Mouse (Mus musculus) heart, embryonic 13.5 days (tissue): Measurements from ENCODE around the gene Flad1. TPM values are rescaled to one million over a fixed set of nuclear protein-coding genes. Genes with fewer than 3 reads are reported as not detected.

Experiments
- ATAC-seq: fragments of 200-750 bp; cut with Nextera tagmentation; 2 replicates; pipeline ENCODE4 v1.8.0; 2017; ENCODE audit warnings: moderate TSS enrichment; ENCODE audit not compliant: insufficient number of reproducible peaks, low FRiP score, low TSS enrichment; ENCODE audit errors: extremely low read depth
- H3K27ac ChIP-seq: fragments of 300-500 bp; sonication (generic); replicated peaks from 2 replicates; pipeline ENCODE4 v1.5.1; 2015; ENCODE audit warnings: moderate library complexity, mild to moderate bottlenecking, inconsistent platforms
- H3K27me3 ChIP-seq: fragments of 300-500 bp; sonication (generic); replicated peaks from 2 replicates; pipeline ENCODE4 v1.6.1; 2015; ENCODE audit warnings: mild to moderate bottlenecking, inconsistent platforms
- H3K36me3 ChIP-seq: fragments of 300-500 bp; sonication (generic); 2 replicates; pipeline ENCODE4 v1.6.1; 2015; ENCODE audit warnings: mild to moderate bottlenecking, inconsistent platforms
- H3K4me1 ChIP-seq: fragments of 300-500 bp; sonication (generic); 2 replicates; pipeline ENCODE4 v1.6.1; 2015; ENCODE audit warnings: inconsistent platforms
- H3K4me2 ChIP-seq: fragments of 300-500 bp; sonication (generic); 2 replicates; pipeline ENCODE4 v1.6.1; 2015; ENCODE audit warnings: inconsistent platforms, mild to moderate bottlenecking, moderate library complexity
- H3K4me3 ChIP-seq: fragments of 300-500 bp; sonication (generic); 2 replicates; pipeline ENCODE4 v1.5.1; 2015; ENCODE audit warnings: moderate library complexity, mild to moderate bottlenecking, inconsistent platforms
- H3K9ac ChIP-seq: fragments of 300-500 bp; sonication (generic); 2 replicates; pipeline ENCODE4 v1.6.1; 2015; ENCODE audit warnings: inconsistent platforms, mild to moderate bottlenecking, moderate library complexity
- H3K9me3 ChIP-seq: fragments of 300-500 bp; sonication (generic); 2 replicates; pipeline ENCODE4 v1.6.1; 2016; ENCODE audit warnings: inconsistent platforms
- WGBS: fragments of 180-500 bp; shearing (Covaris S2); methylation state at CpG from one replicate; pipeline ENCODE4 v1.1.7; 2015; ENCODE audit warnings: mixed read lengths; 5-methylcytosine and 5-hydroxymethylcytosine counted together
- polyA plus RNA-seq: library from polyadenylated mRNA; unstranded; fragments of >200 nt; fragmentation: Nextera tagmentation; extraction: Ambion mirVana; gene quantifications from 2 replicates; pipeline ENCODE4 v1.2.1, GENCODE M21; 2015

The Flad1 gene
- polyA plus RNA-seq, 1 experiment from 2014 or later, result 30.3 TPM

DNA sequence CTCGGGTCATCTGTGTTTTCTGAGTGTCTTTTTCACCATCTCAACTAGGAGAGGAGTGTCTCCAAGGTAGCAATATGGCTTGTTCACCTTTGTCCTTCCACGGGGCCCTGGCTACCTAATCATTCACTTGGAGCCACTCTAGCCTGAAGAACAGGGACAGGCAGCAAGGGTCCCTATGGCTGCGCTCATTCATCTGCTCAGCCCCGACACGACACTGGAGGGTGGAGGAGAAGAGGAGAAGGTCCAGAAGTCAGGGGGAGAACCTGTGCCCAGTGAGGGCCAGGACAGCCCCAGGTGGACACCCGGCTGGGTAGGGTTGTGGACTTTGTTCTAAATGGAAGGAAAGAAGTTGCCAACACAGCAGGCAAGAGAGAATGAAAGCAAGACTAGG, 56.2 kb downstream of the Flad1 start:
- peaks cover 5% of the 10 kb centered on the region for H3K4me1 ChIP-seq
- no peak for ATAC-seq
- H3K4me2 ChIP-seq, result no peak overlapping the region
- no peaks in the 10 kb centered on the region for H3K9me3 ChIP-seq
- no peak overlapping the region for H3K4me3 ChIP-seq
- H3K36me3 ChIP-seq, result no peaks in the 10 kb centered on the region
- no peak overlapping the region for H3K27ac ChIP-seq
- 70% methylated on average over 6 of the region's 6 CpGs for WGBS
- H3K27me3 ChIP-seq, result peaks cover 78% of the 10 kb centered on the region
- 0 out of 2 replicates have a peak overlapping the region, but pooled peaks have one; percentile 25 for H3K9ac ChIP-seq

DNA sequence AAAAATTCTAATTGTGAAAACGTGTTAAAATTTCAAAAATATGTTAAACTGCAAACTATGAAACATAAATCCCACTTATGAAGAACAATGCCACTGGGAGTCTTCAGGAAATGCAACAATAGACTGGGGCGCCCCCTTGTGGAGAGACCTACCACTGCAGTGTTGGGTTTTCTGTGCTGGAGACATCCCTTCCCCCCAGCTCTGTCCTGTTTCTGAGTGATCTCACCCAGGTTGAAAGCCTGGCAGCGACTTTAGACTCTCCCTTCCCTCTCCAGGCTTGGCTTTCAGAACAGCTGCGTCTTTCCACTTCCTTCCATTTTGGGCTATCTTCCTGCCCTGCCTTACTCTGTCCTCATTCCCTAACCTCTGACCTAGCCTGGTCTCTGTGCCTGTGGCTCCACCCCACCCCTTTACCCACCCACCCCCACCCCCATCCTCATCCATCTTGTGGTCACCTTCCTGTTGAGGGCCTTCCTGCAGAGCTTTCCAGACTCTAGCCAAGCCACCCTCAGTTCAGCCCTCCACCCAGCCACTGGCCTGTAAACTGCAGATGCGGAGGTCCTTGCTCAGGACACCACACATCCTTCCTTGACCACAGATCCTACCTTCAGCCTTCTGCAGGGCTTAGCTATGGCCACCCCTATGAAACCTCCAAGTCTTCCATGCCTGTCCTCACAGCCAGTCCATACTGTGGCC, 56.7 kb downstream of the Flad1 start:
- 15% methylated on average over 5 of the region's 5 CpGs for WGBS

DNA sequence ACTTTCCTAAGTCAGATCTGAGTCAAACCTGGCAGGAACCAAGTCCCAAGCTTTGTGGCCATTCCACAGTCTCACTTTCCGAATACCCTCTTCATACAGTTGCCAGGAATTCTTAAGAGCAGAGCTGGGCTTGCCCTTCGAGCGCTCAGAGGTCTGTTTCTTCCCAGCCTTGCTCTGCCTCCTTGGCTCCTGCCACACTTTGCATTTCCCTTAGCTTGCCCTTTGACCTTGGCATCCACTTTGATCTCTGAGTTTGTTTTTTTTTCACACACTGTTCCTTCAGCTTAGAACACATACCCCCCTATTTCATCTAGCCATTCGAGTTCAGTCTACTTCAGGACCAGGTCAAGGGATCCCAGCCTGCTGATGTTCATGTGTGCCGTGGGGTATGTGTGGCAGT, 60.4 kb downstream of the Flad1 start:
- Histone ChIP-seq H3K27me3 (peaks cover 72% of the 10 kb centered on the region), H3K9me3 (no peaks in the 10 kb centered on the region), H3K9ac (no peak overlapping the region), H3K4me1 (peaks cover 28% of the 10 kb centered on the region), H3K27ac (no peak overlapping the region), H3K36me3 (peaks cover 5% of the 10 kb centered on the region; the same call in 1 of the 2 replicates), H3K4me3 (no peak overlapping the region), H3K4me2 (no peak overlapping the region)
- WGBS, result 57% methylated on average over 5 of the region's 5 CpGs
- ATAC-seq, result no peak

More for the DNA sequence above, 56.7 kb downstream of the Flad1 start:
- Histone ChIP-seq H3K9me3 (no peaks in the 10 kb centered on the region), H3K4me3 (no peak overlapping the region), H3K4me2 (no peak overlapping the region), H3K9ac (0 out of 2 replicates have a peak overlapping the region, but pooled peaks have one; percentile 25), H3K4me1 (peaks cover 10% of the 10 kb centered on the region), H3K27ac (no peak overlapping the region), H3K27me3 (peaks cover 75% of the 10 kb centered on the region), H3K36me3 (no peaks in the 10 kb centered on the region)
- ATAC-seq, result no peak

Other genes starting within 250 kb of the Flad1 start
- gene Clk2, start 247.1 kb downstream of the Flad1 start, polyA plus RNA-seq, result 16.9 and 17.4 TPM in 2 replicates
- gene Scamp3, start 234.4 kb downstream of the Flad1 start, polyA plus RNA-seq, result 83.4 and 88.1 TPM in 2 replicates
- gene Fam189b, start 228.7 kb downstream of the Flad1 start, polyA plus RNA-seq, result 12.8 and 13.5 TPM in 2 replicates
- 32.7 and 34.8 TPM in 2 replicates for gene Gba, start 208.9 kb downstream of the Flad1 start, polyA plus RNA-seq
- gene Thbs3, start 196.7 kb downstream of the Flad1 start, polyA plus RNA-seq, result 15.6 and 16.2 TPM in 2 replicates
- 125 and 126 TPM in 2 replicates for gene Mtx1, start 184.8 kb downstream of the Flad1 start, polyA plus RNA-seq
- gene Muc1, start 182.8 kb downstream of the Flad1 start, polyA plus RNA-seq, result 0.59 and 1.1 TPM in 2 replicates
- gene Krtcap2, start 165.9 kb downstream of the Flad1 start, polyA plus RNA-seq, result 216 and 229 TPM in 2 replicates
- gene Trim46, start 165.6 kb downstream of the Flad1 start, polyA plus RNA-seq, result 0.70 and 0.76 TPM in 2 replicates
- gene Dpm3, start 152.5 kb downstream of the Flad1 start, polyA plus RNA-seq, result 77.5 and 85.1 TPM in 2 replicates
- gene Slc50a1, start 141.3 kb downstream of the Flad1 start, polyA plus RNA-seq, result 40.6 and 40.7 TPM in 2 replicates
- gene Efna1, start 130.7 kb downstream of the Flad1 start, polyA plus RNA-seq, result 33.3 and 38.4 TPM in 2 replicates
- gene Efna3, start 88.9 kb downstream of the Flad1 start, polyA plus RNA-seq, result 1.8 and 1.9 TPM in 2 replicates
- gene Efna4, start 73.8 kb downstream of the Flad1 start, polyA plus RNA-seq, result 9.9 and 10.2 TPM in 2 replicates
- 58.3 and 58.9 TPM in 2 replicates for gene Adam15, start 61.9 kb downstream of the Flad1 start, polyA plus RNA-seq
- 0.08 TPM in 1 of 2 replicates, not detected in the other for gene Dcst2, start 49.9 kb downstream of the Flad1 start, polyA plus RNA-seq
- gene Dcst1, start 46.6 kb downstream of the Flad1 start, polyA plus RNA-seq, result 0.09 and 0.10 TPM in 2 replicates
- 1.9 and 2.1 TPM in 2 replicates for gene Zbtb7b, start 17.1 kb downstream of the Flad1 start, polyA plus RNA-seq
- 0.75 TPM in 1 of 2 replicates, not detected in the other for gene Lenep, start 9.1 kb downstream of the Flad1 start, polyA plus RNA-seq
- 339 and 400 TPM in 2 replicates for gene Cks1b, start 6.5 kb upstream of the Flad1 start, polyA plus RNA-seq
- 63.4 and 66.1 TPM in 2 replicates for gene Shc1, start 6.6 kb upstream of the Flad1 start, polyA plus RNA-seq
- 24.3 and 24.8 TPM in 2 replicates for gene Pygo2, start 18.3 kb upstream of the Flad1 start, polyA plus RNA-seq
- 61.3 and 64.1 TPM in 2 replicates for gene Pbxip1, start 24.8 kb upstream of the Flad1 start, polyA plus RNA-seq
- gene Pmvk, start 42.7 kb upstream of the Flad1 start, polyA plus RNA-seq, result 47.6 and 58.3 TPM in 2 replicates
- 2.2 and 2.3 TPM in 2 replicates for gene Kcnn3, start 108.3 kb upstream of the Flad1 start, polyA plus RNA-seq